Comparison of ENCODE assay signal across 8 mouse cellular contexts in genomic region chr6:98046295-98047108, GRCm38 (mm10).
A peak's percentile ranks its signal among the peaks of the same experiment; 100 is the strongest.
DNase-seq lines count a peak whose midpoint lies in the region.

No protein-coding gene starts in this region.

- intact Hi-C loops in left cerebral cortex, postnatal 14 days (cut with DNase I), result no loop called here

- DNase-seq in cerebellum, adult 9-10 months, result peak; percentile 8
- DNase-seq in cerebellum, adult 11 months, result no peak
- DNase-seq in retina, adult 2 months (ENCODE audit: low read depth, low spot score), result peak; percentile 6
- no peak for DNase-seq in retina, embryonic 14.5 days (ENCODE audit: low spot score)
- DNase-seq in left cerebral cortex, postnatal 14 days (ENCODE audit: low spot score in 2 of 2), result peak; percentile 17 to 19
- DNase-seq in adrenal gland, adult 18-20 months (ENCODE audit: low spot score in 2 of 2), result no peak
- DNase-seq in adipocyte (ENCODE audit: low spot score), result no peak
- DNase-seq in urinary bladder, postnatal 14 days (ENCODE audit: low spot score), result no peak

Comparison
In these comparisons a context has a peak if more than half of its experiments do, and no peak if none do; other contexts are left out.
1. DNase-seq: peak in cerebellum, adult 9-10 months (single experiment), retina, adult 2 months (single experiment) and left cerebral cortex, postnatal 14 days (2 of 2); none in cerebellum, adult 11 months (single experiment), retina, embryonic 14.5 days (single experiment), adrenal gland, adult 18-20 months (0 of 2), adipocyte (single experiment) and urinary bladder, postnatal 14 days (single experiment).